Mouse (Mus musculus): ENCODE data around the gene Fitm2.

GRCm38 (mm10) chr2:163466771-163467170 is 5.7 kb downstream of the Fitm2 start:
- TF ChIP-seq CTCF (IDR thresholded peaks at IDR 0.05 in 2 of 3, conservative IDR thresholded peaks at IDR 0.05 in 1 of 3; ENCODE audit: control insufficient read depth in 1 of 3, insufficient read depth in 1 of 3, low read depth in 2 of 3, low read length in 3 of 3, poor library complexity in 1 of 3, severe bottlenecking in 1 of 3) (no peak), HCFC1 (IDR thresholded peaks at IDR 0.05; ENCODE audit: low read depth, low read length) (no peak), ZC3H11A (IDR thresholded peaks at IDR 0.05; ENCODE audit: low read depth, low read length) (no peak), SIN3A (IDR thresholded peaks at IDR 0.05; ENCODE audit: low read length) (no peak), USF2 (IDR thresholded peaks at IDR 0.05; ENCODE audit: borderline replicate concordance in 1 of 2, insufficient read depth in 1 of 2, low read depth in 1 of 2, low read length in 2 of 2) (no peak), NRF1 (IDR thresholded peaks at IDR 0.05; ENCODE audit: insufficient read depth, low read depth, low read length, poor library complexity, severe bottlenecking) (no peak), MAX (IDR thresholded peaks at IDR 0.05; ENCODE audit: low read length) (no peak), USF1 (IDR thresholded peaks at IDR 0.05; ENCODE audit: low read depth, low read length) (no peak), POLR2A (IDR thresholded peaks at IDR 0.05; ENCODE audit: control insufficient read depth in 1 of 2, insufficient read depth in 1 of 2, low read depth in 1 of 2, low read length in 2 of 2, poor library complexity in 1 of 2) (no peak), GATA1 (IDR thresholded peaks at IDR 0.05; ENCODE audit: low read depth, low read length) (no peak), ZNF384 (IDR thresholded peaks at IDR 0.05; ENCODE audit: low read depth, low read length) (no peak), ZMIZ1 (IDR thresholded peaks at IDR 0.05; ENCODE audit: low read depth, low read length) (no peak), MYB (IDR thresholded peaks at IDR 0.05; ENCODE audit: low read depth, low read length) (no peak)
